Mouse (Mus musculus) gastrocnemius, postnatal 36 days (tissue): ENCODE results near the gene Gm10668. TPM values are rescaled to one million over a fixed set of nuclear protein-coding genes. Genes with fewer than 3 reads are reported as not detected.
"Not testable (repeated sequence)": the region's sequence is repeated elsewhere in the genome, so short reads cannot be mapped to it uniquely, and the experiment has no call there.

Source experiments
- DNase-seq, 2 experiments: peaks; one replicate each; pipeline ENCODE4 v3.0.0; 2022
- intact Hi-C: fragments of 180-260 bp; cut with DNase I; formaldehyde crosslinking; loops from one replicate; pipeline ENCODE4 v1.15.1; 2025
- long read RNA-seq, 2 experiments: library from polyadenylated mRNA; stranded (forward); transcript quantifications; one replicate each; pipeline ENCODE4 v2.0.0; 2021
- total RNA-seq, 2 experiments: library from RNA; stranded (reverse); gene quantifications; 2 replicates each; pipeline ENCODE4 v1.2.3; 2021

Gene Gm10668
- not detected for total RNA-seq
- long read RNA-seq, experiment 1: 0 reads
- long read RNA-seq, experiment 2: 0 reads

GRCm38 (mm10) chr7:20730524-20730923, at the start of gene Gm10668:
Gm10668 (minus strand) TSS chr7:20730624.
- DNase-seq, intact Hi-C loops: not testable (repeated sequence)

DNA sequence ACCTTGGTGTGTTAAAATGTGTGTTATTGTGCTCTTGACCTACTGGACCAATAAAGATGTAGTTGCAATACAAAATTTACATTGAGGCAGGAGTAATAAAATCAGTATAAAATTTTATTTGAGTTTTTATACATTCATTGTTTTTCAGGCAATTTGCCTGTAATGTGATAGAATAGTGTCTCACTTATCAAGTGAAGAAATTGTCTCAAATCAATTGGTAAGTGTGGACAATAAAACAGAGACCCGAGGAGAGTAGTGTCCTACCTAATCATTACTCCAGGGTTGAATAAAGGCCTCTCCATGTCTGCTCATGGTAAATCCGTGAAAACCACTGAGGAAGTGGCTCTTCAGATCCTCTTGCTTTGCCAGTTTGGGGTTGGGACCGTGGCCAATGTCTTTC, 40.5 kb upstream of the Gm10668 start, which contains the start of gene Vmn1r112:
Vmn1r112 (plus strand) TSS at position 301 of the 400 bp plus-strand sequence.
- DNase-seq, intact Hi-C loops: not testable (repeated sequence)

GRCm38 (mm10) chr7:20703116-20703515, 27.3 kb downstream of the Gm10668 start, which contains the start of gene Vmn1r111:
Vmn1r111 (minus strand) TSS chr7:20703216.
- DNase-seq, intact Hi-C loops: not testable (repeated sequence)

Other genes starting within 250 kb of the Gm10668 start
- not detected for gene Vmn1r103, start 220.1 kb downstream of the Gm10668 start, total RNA-seq
- gene Vmn1r104, start 196.8 kb downstream of the Gm10668 start, total RNA-seq: not detected
- not detected for gene Gm5726, start 184.9 kb downstream of the Gm10668 start, total RNA-seq
- not detected for gene Gm4141, start 154.4 kb downstream of the Gm10668 start, total RNA-seq
- gene Gm4513, start 131.6 kb downstream of the Gm10668 start, total RNA-seq: not detected
- not detected for gene Vmn1r107, start 61.7 kb downstream of the Gm10668 start, total RNA-seq
- not detected for gene Vmn1r111, start 27.4 kb downstream of the Gm10668 start, total RNA-seq
- not detected for gene Vmn1r112, start 40.6 kb upstream of the Gm10668 start, total RNA-seq
- not detected for gene Vmn1r113, start 56.7 kb upstream of the Gm10668 start, total RNA-seq
- not detected for gene Vmn1r114, start 81.6 kb upstream of the Gm10668 start, total RNA-seq
- not detected for gene Vmn1r115, start 114.4 kb upstream of the Gm10668 start, total RNA-seq
- gene Vmn1r116, start 141.6 kb upstream of the Gm10668 start, total RNA-seq: not detected
- not detected for gene Vmn1r117, start 153.5 kb upstream of the Gm10668 start, total RNA-seq
- gene Vmn1r118, start 181.7 kb upstream of the Gm10668 start, total RNA-seq: not detected